Mouse (Mus musculus): ENCODE measurements around the gene Macrod2.

DNA sequence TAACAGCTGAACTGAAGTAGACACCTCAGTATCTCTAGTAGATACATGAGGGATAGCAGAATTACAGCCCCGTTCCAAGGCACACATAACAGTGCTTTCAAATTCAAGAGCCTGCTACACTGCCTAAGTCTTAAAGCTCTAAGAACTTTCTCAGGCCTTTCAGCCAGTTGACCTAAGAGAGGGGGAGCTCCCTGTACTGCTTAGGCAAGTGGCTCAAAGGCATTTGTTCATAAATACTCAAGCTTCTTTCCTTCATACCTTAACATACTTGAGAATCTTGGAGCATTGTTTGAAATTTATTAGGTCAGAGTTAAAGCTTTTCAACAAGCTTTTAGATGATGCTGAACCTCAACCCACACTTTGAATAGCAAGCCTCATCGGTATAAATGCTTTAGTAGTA lies 363.8 kb downstream of the Macrod2 start:
- no peak for TF ChIP-seq POLR2A (IDR thresholded peaks at IDR 0.05; ENCODE audit: extremely low read depth, insufficient read depth, low read length)
- no peak for TF ChIP-seq CTCF (IDR thresholded peaks at IDR 0.05; ENCODE audit: low read depth, low read length)
